Mouse (Mus musculus) kidney, postnatal 14 days (tissue): ENCODE measurements around the gene Gm49510.
"Not testable (repeated sequence)": the region's sequence is repeated elsewhere in the genome, so short reads cannot be mapped to it uniquely, and the experiment has no call there.

Source experiments
- DNase-seq: peaks from one replicate; pipeline ENCODE4 v3.0.0; 2022; ENCODE audit warnings: mixed read lengths

Gene Gm49510

DNA sequence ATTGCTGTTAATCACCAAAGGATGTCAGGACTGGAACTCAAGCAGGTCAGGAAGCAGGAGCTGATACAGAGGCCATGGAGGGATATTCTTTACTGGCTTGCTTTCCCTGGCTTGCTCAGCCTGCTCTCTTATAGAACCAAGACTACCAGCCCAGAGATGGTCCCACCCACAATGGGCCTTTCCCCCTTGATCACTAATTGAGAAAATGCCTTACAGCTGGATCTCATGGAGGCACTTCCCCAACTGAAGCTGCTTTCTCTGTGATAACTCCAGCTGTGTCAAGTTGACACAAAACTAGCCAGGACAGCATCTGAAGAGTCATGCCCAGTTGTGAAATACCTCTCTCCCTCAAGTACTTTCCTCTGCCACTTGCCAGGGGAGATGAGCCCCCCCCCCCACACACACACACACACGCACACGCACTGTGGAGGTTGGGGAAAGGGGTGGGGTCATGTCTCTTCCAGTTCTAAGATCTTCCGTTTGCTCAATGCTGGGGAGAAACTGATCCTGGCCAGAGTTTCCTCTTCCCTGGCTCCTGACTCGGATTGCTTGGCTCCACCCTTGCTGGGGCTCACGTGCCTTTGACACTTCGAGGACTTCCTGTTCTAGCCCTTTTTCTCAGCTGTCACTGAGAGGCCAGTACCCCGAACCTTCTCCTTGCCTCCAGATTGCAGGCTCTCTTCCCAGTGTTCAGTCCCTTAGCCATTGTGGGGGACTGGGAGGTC, 20.5 kb upstream of the Gm49510 start:
- not testable (repeated sequence) for DNase-seq

- peak; percentile 77 for DNase-seq
Observed at GRCm38 (mm10) chr15:78880432-78880831, 19.0 kb upstream of the Gm49510 start.

- DNase-seq, result no peak
Observed at GRCm38 (mm10) chr15:78881828-78882227, 17.6 kb upstream of the Gm49510 start.

- no peak for DNase-seq
Observed at GRCm38 (mm10) chr15:78889401-78889853, 10.0 kb upstream of the Gm49510 start.

GRCm38 (mm10) chr15:78892440-78892839, 7.0 kb upstream of the Gm49510 start:
- no peak for DNase-seq

GRCm38 (mm10) chr15:78894726-78895125, 4.7 kb upstream of the Gm49510 start:
- no peak for DNase-seq

DNA sequence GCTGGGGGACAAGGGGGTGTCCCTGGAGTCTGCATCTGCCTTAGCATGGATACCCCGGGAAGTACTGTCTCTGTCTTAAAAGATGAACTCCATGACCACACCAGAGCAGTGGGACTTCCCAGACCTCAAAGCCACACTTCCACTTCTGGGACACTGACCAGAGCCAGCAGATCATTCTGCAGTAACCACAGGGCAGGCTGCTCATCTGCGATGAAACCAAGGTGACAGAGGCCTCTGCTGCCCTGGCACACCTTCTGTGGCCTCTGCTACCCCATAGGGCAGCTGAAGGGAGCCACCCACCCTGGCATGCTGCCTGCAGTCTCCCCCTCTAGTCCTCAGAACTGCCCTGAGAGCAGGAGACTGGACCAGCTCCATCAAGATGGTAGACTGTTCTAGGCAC, 3.7 kb upstream of the Gm49510 start:
- DNase-seq, result no peak

DNA sequence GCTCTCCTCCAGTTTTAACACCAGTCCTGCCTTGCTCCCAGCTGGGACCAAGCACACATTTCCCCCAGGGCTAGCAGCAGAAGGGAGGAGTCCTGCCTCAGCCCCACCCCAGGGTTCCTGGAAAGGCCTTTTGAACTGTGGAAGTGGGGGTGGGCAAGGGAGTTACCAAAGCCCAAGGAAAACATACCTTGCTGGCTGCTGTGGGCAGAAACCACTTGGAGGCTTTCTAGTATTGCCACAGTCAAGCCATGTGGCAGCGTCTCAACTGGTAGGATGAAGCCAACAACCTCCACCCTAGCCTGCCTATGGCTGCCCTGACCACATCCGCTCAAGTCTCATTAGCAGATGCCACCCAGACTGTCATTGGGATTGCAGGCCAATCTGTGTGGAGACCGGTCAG, 3.3 kb upstream of the Gm49510 start:
- DNase-seq, result no peak

DNA sequence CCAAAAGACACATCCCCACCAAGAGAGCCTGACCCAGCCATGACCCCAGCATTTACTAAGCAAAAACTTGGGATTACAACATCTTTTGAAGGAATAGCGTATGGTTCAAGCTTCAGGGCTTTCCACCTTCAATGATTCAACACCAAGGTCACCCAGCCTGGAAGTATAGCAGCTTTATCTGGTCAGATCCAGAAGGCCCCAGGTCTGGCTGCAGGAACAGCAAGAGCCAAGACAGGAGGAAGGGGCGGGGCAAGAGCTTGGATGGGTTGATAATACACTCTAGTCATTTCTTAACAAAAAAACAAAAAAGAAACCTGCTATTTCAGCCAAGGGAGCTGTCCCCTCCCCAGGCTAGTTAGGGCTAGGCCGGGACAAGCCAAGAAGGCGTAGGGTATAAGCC, 2.0 kb upstream of the Gm49510 start:
- DNase-seq, result no peak

DNA sequence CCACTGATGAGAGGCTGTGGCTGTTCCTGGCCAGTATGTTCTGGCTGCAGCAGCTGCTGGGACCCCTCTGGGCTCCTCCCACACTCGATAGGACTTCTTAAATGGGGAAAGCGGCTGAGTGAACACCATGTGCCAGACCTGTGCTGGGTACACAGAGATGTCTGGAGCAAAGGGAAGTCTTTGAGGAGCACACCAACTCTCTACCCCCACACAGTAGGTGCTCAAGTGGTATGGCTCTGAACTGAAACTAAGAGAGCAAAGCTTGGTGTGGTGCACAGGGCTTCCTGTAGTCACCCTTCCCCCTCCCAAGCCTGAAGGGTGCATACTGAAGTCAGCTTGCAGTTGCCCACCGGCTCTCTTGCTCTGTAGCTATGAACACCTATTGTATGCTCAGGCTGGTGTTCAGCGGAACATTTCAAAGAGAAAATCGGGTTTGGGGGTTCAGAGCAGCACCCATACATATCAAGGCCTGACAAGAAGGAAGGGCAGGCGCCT, 913 bp upstream of the Gm49510 start:
- no peak for DNase-seq

GRCm38 (mm10) chr15:78899740-78900584, 495 bp downstream of the Gm49510 start, which contains the start of gene Sh3bp1:
Gene Sh3bp1 (plus strand): TSS chr15:78899768.
- DNase-seq, result peak; percentile 83

DNA sequence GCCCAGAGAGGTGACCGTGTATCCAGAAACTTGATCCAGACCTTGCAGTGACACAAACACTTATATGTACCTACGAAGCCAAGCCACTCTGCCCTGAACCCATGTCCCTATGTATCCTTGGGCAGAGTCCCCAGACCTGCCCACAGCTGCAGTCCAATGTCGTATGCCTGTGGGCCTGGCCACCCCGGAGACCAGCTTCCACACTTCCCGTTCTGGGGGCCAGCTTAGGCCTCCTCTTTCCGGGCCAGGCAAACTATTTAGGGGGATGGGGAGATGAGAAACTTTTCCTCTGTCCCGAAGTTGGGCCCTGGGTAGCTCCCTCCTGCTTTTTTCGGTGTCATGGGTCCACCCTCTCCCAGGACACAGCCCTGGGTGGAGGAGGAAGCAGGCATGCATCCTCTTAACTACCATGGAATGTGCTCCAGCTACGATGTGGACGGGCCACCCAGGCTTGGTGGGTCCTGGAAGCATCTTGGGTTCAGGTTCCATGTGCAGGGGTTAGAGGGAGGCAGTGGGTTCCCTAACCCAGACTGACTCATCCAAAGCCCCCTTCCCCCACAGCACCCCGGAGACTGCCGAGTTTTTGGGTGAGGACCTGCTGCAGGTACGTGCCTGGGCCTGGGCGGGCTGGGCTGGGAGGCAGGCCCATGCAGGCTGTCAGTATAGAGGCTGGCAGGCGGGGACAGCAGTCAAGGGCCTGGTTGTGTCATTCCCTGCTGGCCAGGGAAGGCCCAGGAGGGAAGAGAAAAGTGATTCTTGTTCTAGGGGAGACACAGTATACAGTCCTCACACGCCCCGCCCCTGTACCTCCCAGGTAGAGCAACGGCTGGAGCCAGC, 1.3 kb downstream of the Gm49510 start:
- DNase-seq, result no peak

DNA sequence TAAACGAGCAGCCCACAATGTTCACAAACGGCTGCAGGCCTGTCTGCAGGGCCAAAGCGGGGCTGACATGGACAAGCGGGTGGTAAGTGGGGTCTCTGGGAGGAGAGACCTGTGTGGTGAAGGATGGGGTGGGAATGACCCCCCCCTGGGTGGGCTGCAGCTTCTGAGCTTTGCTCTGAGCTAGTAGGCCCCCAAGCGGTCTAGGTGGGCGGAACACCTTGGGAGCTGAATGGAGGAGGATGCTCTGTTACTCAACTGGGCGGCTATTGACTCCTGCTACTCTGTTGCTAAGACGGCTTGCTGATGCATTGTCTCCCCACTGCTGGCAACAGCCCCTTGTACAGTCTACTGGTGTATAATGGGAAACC, 1.9 kb downstream of the Gm49510 start:
- DNase-seq, result no peak

GRCm38 (mm10) chr15:78903243-78903642, 3.8 kb downstream of the Gm49510 start:
- DNase-seq, result peak; percentile 86

DNA sequence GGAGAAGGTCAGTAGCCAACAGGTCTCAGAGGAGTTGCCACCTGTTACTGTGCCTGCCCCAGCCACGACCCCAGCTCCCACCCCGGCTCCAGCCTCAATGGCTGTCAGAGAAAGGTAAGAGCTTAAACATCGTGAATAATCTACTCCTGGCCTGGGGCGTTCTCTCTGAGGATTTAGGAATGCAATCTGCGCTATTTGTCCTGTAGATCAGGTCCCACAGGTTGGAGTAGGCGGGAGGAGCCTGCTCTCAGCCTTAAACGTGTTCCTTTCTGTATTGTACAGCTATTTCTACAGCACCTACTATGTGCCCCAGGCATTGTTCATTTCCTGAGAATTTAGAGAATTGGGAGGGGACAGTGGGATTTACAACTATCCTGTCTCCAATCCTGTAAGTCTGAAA, 8.9 kb downstream of the Gm49510 start:
- no peak for DNase-seq

DNA sequence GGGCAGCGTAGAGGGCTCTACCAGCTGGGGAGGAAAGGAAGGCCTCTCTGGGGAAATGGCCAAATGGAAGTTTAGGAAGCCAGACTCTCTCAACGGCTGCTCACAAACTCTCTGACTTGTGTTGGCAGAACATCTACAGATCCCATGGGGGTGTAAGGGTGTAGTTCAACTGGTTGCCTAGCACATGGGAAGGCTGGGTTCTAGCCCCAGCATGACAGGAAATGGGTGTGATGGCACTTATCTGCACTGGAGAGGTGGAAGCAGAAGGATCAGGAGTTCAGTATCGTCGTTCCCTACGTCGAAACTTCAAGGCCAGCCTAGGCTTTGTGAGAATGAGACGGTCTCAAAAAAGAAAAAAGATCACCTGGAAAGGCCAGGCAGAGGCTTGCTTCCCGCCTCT, 9.5 kb downstream of the Gm49510 start:
- DNase-seq, result no peak

DNA sequence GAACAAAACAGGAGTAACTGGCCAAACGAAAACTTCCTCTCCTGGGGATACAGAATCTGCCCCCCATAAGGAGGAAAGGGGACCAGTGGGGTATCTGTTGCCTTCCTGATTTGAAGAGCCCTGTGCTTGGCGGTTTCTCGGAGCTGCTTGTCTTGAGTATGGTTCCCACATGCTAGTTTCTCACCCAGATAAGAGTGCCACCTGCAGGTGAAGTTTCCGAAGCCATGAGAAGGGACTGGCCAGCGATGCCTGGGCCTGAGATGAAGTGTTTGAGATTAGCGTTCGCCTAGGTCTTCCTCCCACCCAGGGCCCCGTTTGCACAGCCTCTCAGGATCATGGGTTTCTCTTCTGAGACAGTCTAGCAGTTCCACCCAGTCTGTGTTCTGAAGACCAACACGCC, 12.6 kb downstream of the Gm49510 start:
- peak; percentile 65 for DNase-seq

- peak; percentile 97 for DNase-seq
Observed at GRCm38 (mm10) chr15:78913632-78914090, 14.2 kb downstream of the Gm49510 start, which contains the start of gene Pdxp. Gene Pdxp (plus strand): TSS chr15:78913919.

DNA sequence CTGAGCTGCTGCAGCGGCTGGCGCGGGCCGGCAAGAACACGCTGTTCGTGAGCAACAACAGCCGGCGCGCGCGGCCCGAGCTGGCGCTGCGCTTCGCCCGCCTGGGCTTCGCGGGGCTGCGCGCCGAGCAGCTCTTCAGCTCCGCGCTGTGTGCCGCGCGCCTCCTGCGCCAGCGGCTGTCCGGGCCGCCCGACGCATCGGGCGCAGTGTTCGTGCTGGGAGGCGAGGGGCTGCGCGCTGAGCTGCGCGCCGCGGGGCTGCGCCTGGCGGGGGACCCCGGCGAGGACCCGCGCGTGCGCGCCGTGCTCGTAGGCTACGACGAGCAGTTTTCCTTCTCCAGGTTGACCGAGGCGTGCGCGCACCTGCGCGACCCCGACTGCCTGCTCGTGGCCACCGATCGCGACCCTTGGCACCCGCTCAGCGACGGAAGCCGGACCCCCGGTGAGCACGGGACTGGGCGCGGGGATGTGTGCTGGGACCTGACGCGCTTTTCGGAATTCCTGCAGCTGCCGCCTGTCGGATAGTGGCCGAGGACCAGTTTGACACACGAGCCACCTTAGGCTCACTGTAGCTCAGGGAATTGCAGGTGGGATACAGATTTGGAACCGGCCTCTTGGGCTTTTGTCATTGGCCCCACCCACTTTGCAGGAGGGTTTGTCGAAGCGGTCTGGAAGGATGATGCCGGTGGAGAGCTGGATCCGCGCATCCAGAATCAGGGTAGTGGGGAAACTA, 14.8 kb downstream of the Gm49510 start:
- DNase-seq, result no peak

GRCm38 (mm10) chr15:78914823-78915659, 15.6 kb downstream of the Gm49510 start:
- DNase-seq, result no peak

- peak; percentile 82 for DNase-seq
Observed at GRCm38 (mm10) chr15:78915660-78916017, 16.2 kb downstream of the Gm49510 start.
